In genomic region chr16:30981345-30981744, GRCm38 (mm10) we compare ENCODE assay signal across 8 mouse cellular contexts.
DNase-seq lines count a peak whose midpoint lies in the region; ATAC-seq lines count a peak whose summit lies in the region.

No protein-coding gene starts in this region.

- no peak for ATAC-seq in erythroid progenitor cell, adult 5-6 weeks (replicated peaks; ENCODE audit: low FRiP score, poor library complexity, severe bottlenecking)

- DNase-seq in left cerebral cortex, postnatal 14 days (ENCODE audit: low spot score in 2 of 2) = peak; percentile 34 to 36
- no peak for DNase-seq in left cerebral cortex, adult 11 months (ENCODE audit: low spot score)
- DNase-seq in cerebellum, adult 11 months = peak; percentile 82
- peak; percentile 89 for DNase-seq in gastrocnemius, postnatal 25 days
- peak; percentile 75 for DNase-seq in lung, postnatal 10 days
- DNase-seq in MN1 (ENCODE audit: low spot score) = no peak
- DNase-seq in neural tube, embryonic 10.5 days (ENCODE audit: extremely low spot score, low spot score) = no peak

- intact Hi-C loops in left cerebral cortex, postnatal 14 days (cut with DNase I) = loop anchor here (5.0 kb wide), 1 partner anchor 86 kb away; no protein-coding TSS in a partner anchor

Comparison
In these comparisons a context has a peak if more than half of its experiments do, and no peak if none do; other contexts are left out.
1. DNase-seq: peak in left cerebral cortex, postnatal 14 days (2 of 2), cerebellum, adult 11 months (single experiment), gastrocnemius, postnatal 25 days (single experiment) and lung, postnatal 10 days (single experiment); none in left cerebral cortex, adult 11 months (single experiment), MN1 (single experiment) and neural tube, embryonic 10.5 days (single experiment).